Comparison of ENCODE assay signal across 28 mouse cellular contexts in genomic region chr5:15816864-15817263, GRCm38 (mm10).
DNase-seq lines count a peak whose midpoint lies in the region; ATAC-seq and TF ChIP-seq lines count a peak whose summit lies in the region.
"Had no signal": no experiment of that assay in that cellular context is flagged by ENCODE, and none has a peak within 500 bp of the region (broad histone marks: within the 10 kb centered on the region; RNA-seq: fewer than 3 reads in every experiment).

No protein-coding gene starts in this region.

- no peak overlapping the region for H3K4me3 ChIP-seq in hindbrain, embryonic 12.5 days
- H3K4me3 ChIP-seq in hindbrain, embryonic 16.5 days (ENCODE audit: low read length), result no peak overlapping the region
- H3K4me3 ChIP-seq in midbrain, embryonic 14.5 days (replicated peaks; ENCODE audit: low read depth, low read length), result no peak overlapping the region
- H3K4me3 ChIP-seq in midbrain, embryonic 10.5 days, result no peak overlapping the region
- H3K4me3 ChIP-seq: embryonic facial prominence, embryonic 13.5 days; embryonic facial prominence, embryonic 15.5 days; erythroblast, embryonic 14.5 days; forebrain, embryonic 10.5 days; forebrain, embryonic 12.5 days had no signal

- H3K4me1 ChIP-seq in hindbrain, embryonic 12.5 days, result 0 out of 2 replicates have a peak, but pooled peaks cover 3% of the 10 kb centered on the region
- no peaks in the 10 kb centered on the region for H3K4me1 ChIP-seq in hindbrain, embryonic 16.5 days (ENCODE audit: control insufficient read depth, insufficient read depth, low read depth, low read length)
- H3K4me1 ChIP-seq in midbrain, embryonic 14.5 days (ENCODE audit: control insufficient read depth, insufficient read depth, low read length), result peaks cover 6% of the 10 kb centered on the region; the same call in 1 of the 2 replicates
- H3K4me1 ChIP-seq in midbrain, embryonic 10.5 days, result no peaks in the 10 kb centered on the region
- H3K4me1 ChIP-seq: embryonic facial prominence, embryonic 13.5 days; embryonic facial prominence, embryonic 15.5 days had no signal

- H3K36me3 ChIP-seq in hindbrain, embryonic 12.5 days, result no peaks in the 10 kb centered on the region
- H3K36me3 ChIP-seq in hindbrain, embryonic 16.5 days (ENCODE audit: control insufficient read depth, insufficient read depth, low read length), result no peaks in the 10 kb centered on the region
- no peaks in the 10 kb centered on the region for H3K36me3 ChIP-seq in midbrain, embryonic 14.5 days (ENCODE audit: control insufficient read depth, insufficient read depth, low read length)
- H3K36me3 ChIP-seq in midbrain, embryonic 10.5 days, result no peaks in the 10 kb centered on the region
- H3K36me3 ChIP-seq: embryonic facial prominence, embryonic 13.5 days; embryonic facial prominence, embryonic 15.5 days; forebrain, embryonic 10.5 days; forebrain, embryonic 12.5 days; G1E had no signal

- 0 out of 2 replicates have a peak overlapping the region, but pooled peaks have one; percentile 44 for H3K27ac ChIP-seq in hindbrain, embryonic 12.5 days
- no peak overlapping the region for H3K27ac ChIP-seq in hindbrain, embryonic 16.5 days (ENCODE audit: low read depth, low read length)
- no peak overlapping the region for H3K27ac ChIP-seq in midbrain, embryonic 14.5 days (replicated peaks; ENCODE audit: low read depth, low read length)
- no peak overlapping the region for H3K27ac ChIP-seq in midbrain, embryonic 10.5 days (replicated peaks)
- H3K27ac ChIP-seq: embryonic facial prominence, embryonic 13.5 days; embryonic facial prominence, embryonic 15.5 days; forebrain, embryonic 10.5 days; forebrain, embryonic 12.5 days had no signal

- TF ChIP-seq POLR2A in brain, embryonic 14.5 days (IDR thresholded peaks at IDR 0.05; ENCODE audit: borderline replicate concordance, extremely low read depth, insufficient read depth, insufficient read length, poor library complexity, severe bottlenecking), result no peak

- no peaks in the 10 kb centered on the region for H3K27me3 ChIP-seq in hindbrain, embryonic 12.5 days
- no peaks in the 10 kb centered on the region for H3K27me3 ChIP-seq in hindbrain, embryonic 16.5 days (replicated peaks; ENCODE audit: control insufficient read depth, insufficient read depth, low read length)
- H3K27me3 ChIP-seq in midbrain, embryonic 14.5 days (ENCODE audit: control insufficient read depth, insufficient read depth, low read length), result no peaks in the 10 kb centered on the region
- no peaks in the 10 kb centered on the region for H3K27me3 ChIP-seq in midbrain, embryonic 10.5 days (ENCODE audit: low read depth, poor library complexity, severe bottlenecking)
- H3K27me3 ChIP-seq: CH12.LX; embryonic facial prominence, embryonic 13.5 days; embryonic facial prominence, embryonic 15.5 days; forebrain, embryonic 12.5 days had no signal

- WGBS in hindbrain, embryonic 12.5 days, result 51% methylated on average over 3 of the region's 3 CpGs
- WGBS in hindbrain, embryonic 16.5 days, result 40% methylated on average over 3 of the region's 3 CpGs
- WGBS in midbrain, embryonic 14.5 days, result 38% methylated on average over 3 of the region's 3 CpGs
- 81% methylated on average over 3 of the region's 3 CpGs for WGBS in midbrain, embryonic 10.5 days

- H3K9ac ChIP-seq in hindbrain, embryonic 12.5 days, result no peak overlapping the region
- H3K9ac ChIP-seq in hindbrain, embryonic 16.5 days (ENCODE audit: low read depth, low read length), result no peak overlapping the region
- no peak overlapping the region for H3K9ac ChIP-seq in midbrain, embryonic 14.5 days (replicated peaks; ENCODE audit: low read length)
- H3K9ac ChIP-seq: embryonic facial prominence, embryonic 13.5 days; embryonic facial prominence, embryonic 15.5 days; forebrain, embryonic 12.5 days had no signal

- ATAC-seq in hindbrain, embryonic 12.5 days (ENCODE audit: low FRiP score), result no peak
- ATAC-seq in hindbrain, embryonic 16.5 days, result no peak
- no peak for ATAC-seq in midbrain, embryonic 14.5 days (ENCODE audit: low FRiP score, low TSS enrichment)
- ATAC-seq: activated CD4-positive, CD25-positive, alpha-beta regulatory T cell, adult 4 months; CD4-positive, CD25-positive, alpha-beta regulatory T cell, adult 4 months; forebrain, embryonic 14.5 days; forebrain, embryonic 16.5 days; Patski had no signal

- no peak overlapping the region for H3K4me2 ChIP-seq in hindbrain, embryonic 12.5 days (replicated peaks)
- H3K4me2 ChIP-seq in hindbrain, embryonic 16.5 days (ENCODE audit: low read length), result no peak overlapping the region
- no peak overlapping the region for H3K4me2 ChIP-seq in midbrain, embryonic 14.5 days (ENCODE audit: low read length)
- H3K4me2 ChIP-seq: embryonic facial prominence, embryonic 13.5 days; embryonic facial prominence, embryonic 15.5 days; forebrain, embryonic 12.5 days had no signal

- H3K9me3 ChIP-seq in hindbrain, embryonic 12.5 days (replicated peaks), result no peaks in the 10 kb centered on the region
- H3K9me3 ChIP-seq in hindbrain, embryonic 16.5 days (ENCODE audit: control insufficient read depth, low read length), result no peaks in the 10 kb centered on the region
- H3K9me3 ChIP-seq in midbrain, embryonic 14.5 days (ENCODE audit: control insufficient read depth, low read length), result no peaks in the 10 kb centered on the region
- no peaks in the 10 kb centered on the region for H3K9me3 ChIP-seq in midbrain, embryonic 10.5 days (replicated peaks)
- H3K9me3 ChIP-seq: embryonic facial prominence, embryonic 13.5 days; embryonic facial prominence, embryonic 15.5 days; forebrain, embryonic 10.5 days; forebrain, embryonic 12.5 days; G1E had no signal

- DNase-seq in midbrain, embryonic 14.5 days, result peak; percentile 58
- no peak for DNase-seq in midbrain, embryonic 10.5 days (ENCODE audit: low spot score)
- DNase-seq in brain, embryonic 14.5 days (ENCODE audit: low read depth), result peak; percentile 49
- DNase-seq: adrenal gland, adult 8-10 months; adrenal gland, postnatal 14 days; adrenal gland, postnatal 36 days; B cell, adult 2 months; cerebellum, adult 11 months; cerebellum, adult 18-20 months; cerebellum, adult 8-10 months; cerebellum, adult 9-11 months; cerebellum, postnatal 14 days; cerebellum, postnatal 36 days; embryo, embryonic 11 days had no signal

- no peak for TF ChIP-seq CTCF in brain, embryonic 14.5 days (IDR thresholded peaks at IDR 0.05; ENCODE audit: borderline replicate concordance, extremely low read depth, insufficient read depth, insufficient read length)
